8 mouse cellular contexts compared by ENCODE assay signal in the genomic region with DNA sequence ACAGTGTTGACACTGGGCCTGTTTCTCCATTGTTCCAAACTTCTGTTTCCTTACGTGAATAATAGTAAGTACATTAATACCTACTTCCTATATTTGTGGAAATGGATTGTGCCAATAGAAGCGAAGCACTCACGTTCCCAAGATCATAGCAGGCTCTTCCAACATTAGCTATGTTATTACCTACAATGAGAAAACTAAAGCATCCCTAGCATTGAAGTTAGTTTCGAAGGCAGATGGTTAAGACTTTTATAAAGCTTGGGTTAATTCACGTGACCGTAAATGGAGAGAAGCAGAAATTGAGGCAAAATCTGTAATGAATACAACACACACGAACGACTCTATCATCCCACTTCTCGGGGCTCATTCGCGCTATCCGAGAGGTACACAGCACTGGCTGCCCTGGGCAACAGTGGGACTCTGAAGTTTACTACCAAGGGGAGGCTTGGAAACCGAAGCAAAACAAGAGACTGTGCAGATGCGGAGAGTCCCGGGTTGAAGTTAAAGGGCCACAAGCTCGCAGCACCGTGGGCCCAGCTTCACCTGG. TPM values are rescaled to one million over a fixed set of nuclear protein-coding genes. Genes with fewer than 3 reads are reported as not detected.
DNase-seq lines count a peak whose midpoint lies in the region; ATAC-seq and TF ChIP-seq lines count a peak whose summit lies in the region.

No protein-coding gene starts in this region.

- H3K9me3 ChIP-seq in heart, embryonic 14.5 days (ENCODE audit: control insufficient read depth, low read length), result no peaks in the 10 kb centered on the region
- no peaks in the 10 kb centered on the region for H3K9me3 ChIP-seq in heart, postnatal 0 days (replicated peaks; ENCODE audit: control insufficient read depth, low read length)

- H3K27ac ChIP-seq in heart, embryonic 14.5 days (replicated peaks in 1 of 2; ENCODE audit: control insufficient read depth in 1 of 2, insufficient read depth in 1 of 2, low read depth in 2 of 2, low read length in 2 of 2), result peak overlapping the region; percentile 87 to 94
- peak overlapping the region; percentile 96 for H3K27ac ChIP-seq in bone marrow macrophage, adult 2 months (ENCODE audit: insufficient read depth, low read depth, low read length)
- H3K27ac ChIP-seq in heart, postnatal 0 days (ENCODE audit: low read depth), result peak overlapping the region; percentile 98

- ATAC-seq in heart, embryonic 14.5 days (ENCODE audit: insufficient number of reproducible peaks, insufficient read depth, low FRiP score, low read depth), result peak; percentile 52
- ATAC-seq in heart, postnatal 0 days (ENCODE audit: insufficient read depth, low read depth), result peak; percentile 71

- H3K4me3 ChIP-seq in heart, embryonic 14.5 days (ENCODE audit: control insufficient read depth in 1 of 2, insufficient read depth in 1 of 2, low read depth in 1 of 2, low read length in 2 of 2), result peak overlapping the region; percentile 70 to 79
- H3K4me3 ChIP-seq in bone marrow macrophage, adult 2 months (ENCODE audit: insufficient read depth, low read length), result peak overlapping the region; percentile 96
- H3K4me3 ChIP-seq in heart, postnatal 0 days (ENCODE audit: low read depth, low read length), result peak overlapping the region; percentile 100

- 0 out of 2 replicates have a peak, but pooled peaks cover 5% of the 10 kb centered on the region for H3K36me3 ChIP-seq in heart, embryonic 14.5 days (ENCODE audit: control insufficient read depth, insufficient read depth, low read length)
- H3K36me3 ChIP-seq in heart, postnatal 0 days (replicated peaks; ENCODE audit: control insufficient read depth, insufficient read depth, low read length), result no peaks in the 10 kb centered on the region

- DNase-seq in heart, postnatal 36 days, result no peak
- peak; percentile 21 for DNase-seq in heart, postnatal 0 days (ENCODE audit: low spot score)
- peak; percentile 8 for DNase-seq in lung, postnatal 25 days (ENCODE audit: low spot score)
- DNase-seq in retina, embryonic 14.5 days (ENCODE audit: low spot score), result no peak
- no peak for DNase-seq in ovary, postnatal 10 days (ENCODE audit: low spot score)
- no peak for DNase-seq in spleen, postnatal 4 days (ENCODE audit: low spot score in 2 of 2)

- intact Hi-C loops in heart, postnatal 36 days (cut with DNase I), result loop anchor here (5.0 to 10.0 kb wide), 4 partner anchors 273 to 571 kb away; a partner anchor contains a TSS

- no peak for TF ChIP-seq CTCF in bone marrow macrophage, adult 2 months (IDR thresholded peaks at IDR 0.05; ENCODE audit: low read depth, low read length)
- TF ChIP-seq CTCF in heart, postnatal 0 days (IDR thresholded peaks at IDR 0.05; ENCODE audit: low read depth), result no peak

- TF ChIP-seq POLR2A in bone marrow macrophage, adult 2 months (IDR thresholded peaks at IDR 0.05; ENCODE audit: borderline replicate concordance, low read depth, low read length), result no peak

- peak overlapping the region; percentile 96 for H3K9ac ChIP-seq in heart, embryonic 14.5 days (ENCODE audit: low read length)
- peak overlapping the region; percentile 100 for H3K9ac ChIP-seq in heart, postnatal 0 days (replicated peaks; ENCODE audit: low read depth, low read length)

- peak overlapping the region; percentile 79 for H3K4me2 ChIP-seq in heart, embryonic 14.5 days (ENCODE audit: low read length)
- H3K4me2 ChIP-seq in heart, postnatal 0 days (ENCODE audit: low read depth, low read length), result peak overlapping the region; percentile 83

- 3% methylated on average over 17 of the region's 17 CpGs for WGBS in heart, embryonic 14.5 days
- 2% methylated on average over 17 of the region's 17 CpGs for WGBS in heart, postnatal 0 days

- peaks cover 0 to 15% of the 10 kb centered on the region in 2 experiments; a peak in 2 of 4 replicates for H3K4me1 ChIP-seq in heart, embryonic 14.5 days (ENCODE audit: control insufficient read depth in 2 of 2, insufficient read depth in 2 of 2, low read length in 2 of 2)
- peaks cover 8% of the 10 kb centered on the region for H3K4me1 ChIP-seq in bone marrow macrophage, adult 2 months (ENCODE audit: control insufficient read depth, insufficient read depth, low read length)
- H3K4me1 ChIP-seq in heart, postnatal 0 days (ENCODE audit: control insufficient read depth, insufficient read depth), result peaks cover 18% of the 10 kb centered on the region

- TF ChIP-seq EP300 in heart, postnatal 0 days (IDR thresholded peaks at IDR 0.05; ENCODE audit: low read depth), result no peak

- no peaks in the 10 kb centered on the region for H3K27me3 ChIP-seq in heart, embryonic 14.5 days (ENCODE audit: control insufficient read depth, insufficient read depth, low read length)
- no peaks in the 10 kb centered on the region for H3K27me3 ChIP-seq in heart, postnatal 0 days (ENCODE audit: control insufficient read depth, insufficient read depth, low read length)

RNA-seq across cellular contexts. Expression of a gene that starts 0.7 kb away (rescaled TPM):
- polyA plus RNA-seq in heart, embryonic 14.5 days (2014; fragmentation: Nextera tagmentation; extraction: Ambion mirVana), result 252 and 256 TPM in 2 replicates
- 100 to 1,000 TPM in 1 of 2 experiments, 10 to 100 TPM in 1; 99.7 to 105 TPM for total RNA-seq in heart, postnatal 36 days (2021)
- 141 and 178 TPM in 2 replicates for polyA plus RNA-seq in bone marrow macrophage, adult 2 months (2012; ENCODE audit: insufficient read depth, insufficient read length, missing spikeins)
- total RNA-seq in heart, postnatal 0 days (2014; rRNA removed; ENCODE audit: low replicate concordance), result 81.7 and 84.3 TPM in 2 replicates
- 272 and 277 TPM in 2 replicates for polyA plus RNA-seq in heart, postnatal 0 days (2015; fragmentation: Nextera tagmentation; extraction: Ambion mirVana)

Comparison
In these comparisons a context has a peak if more than half of its experiments do, and no peak if none do; other contexts are left out.
1. DNase-seq: peak in heart, postnatal 0 days (single experiment) and lung, postnatal 25 days (single experiment); none in heart, postnatal 36 days (0 of 2), retina, embryonic 14.5 days (single experiment), ovary, postnatal 10 days (single experiment) and spleen, postnatal 4 days (0 of 2).
2. Peak in every context shown above with its lines, with median percentiles within 50 percentile points of each other: H3K27ac ChIP-seq and H3K4me3 ChIP-seq.